Mouse (Mus musculus) heart, postnatal 36 days (tissue): ENCODE data around the gene Ubb. TPM values are rescaled to one million over a fixed set of nuclear protein-coding genes. Genes with fewer than 3 reads are reported as not detected.

ENCODE experiments used
- DNase-seq, 2 experiments: peaks; one replicate each; pipeline ENCODE4 v3.0.0; 2021 to 2022
- intact Hi-C: fragments of 180-260 bp; cut with DNase I; formaldehyde crosslinking; loops from one replicate; pipeline ENCODE4 v1.15.1; 2025
- total RNA-seq, 2 experiments: library from RNA; stranded (reverse); gene quantifications; 2 replicates each; pipeline ENCODE4 v1.2.3; 2021

Gene Ubb
- total RNA-seq, 2 experiments from 2014 or later = 708 to 720 TPM

- peak; percentile 74 to 75 for DNase-seq
- intact Hi-C loops = loop anchor here (1.0 to 2.0 kb wide), 2 partner anchors 53 to 92 kb away; no protein-coding TSS in a partner anchor
These were observed 1.2 kb upstream of the Ubb start for GRCm38 (mm10) chr11:62549782-62550181.

DNA sequence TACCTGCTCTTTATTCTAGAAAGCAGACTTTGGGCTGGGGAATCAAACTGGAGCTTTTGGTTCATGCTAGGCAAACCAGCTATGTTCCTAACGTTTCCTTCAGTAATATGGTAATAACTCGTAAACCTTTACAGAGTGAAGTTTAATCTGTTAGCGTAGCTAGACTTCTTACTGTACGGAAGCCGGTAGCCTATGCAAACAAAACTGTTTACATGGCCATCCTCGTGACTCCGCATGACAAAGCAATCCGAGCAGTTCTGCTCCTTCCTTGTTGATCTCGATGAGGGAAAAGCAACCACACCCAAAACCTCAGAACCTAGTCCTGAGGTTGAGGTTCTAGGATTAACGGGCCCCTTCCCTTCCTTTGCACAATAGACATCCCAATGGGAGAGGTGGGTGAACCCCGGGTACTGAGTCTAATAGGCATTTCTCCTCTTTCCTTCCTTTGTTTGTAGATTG, 715 bp upstream of the Ubb start:
- intact Hi-C loops = loop anchor here (1.0 to 2.0 kb wide), 2 partner anchors 53 to 93 kb away; no protein-coding TSS in a partner anchor
- peak; percentile 63 to 74 for DNase-seq

GRCm38 (mm10) chr11:62551226-62552119, 502 bp downstream of the Ubb start:
- intact Hi-C loops = loop anchor here (2.0 kb wide), 1 partner anchor 51 kb away; no protein-coding TSS in a partner anchor
- DNase-seq = peak; percentile 94 to 96

- intact Hi-C loops = no loop called here
- DNase-seq = no peak
These were observed 2.2 kb downstream of the Ubb start for GRCm38 (mm10) chr11:62553186-62553585.

DNA sequence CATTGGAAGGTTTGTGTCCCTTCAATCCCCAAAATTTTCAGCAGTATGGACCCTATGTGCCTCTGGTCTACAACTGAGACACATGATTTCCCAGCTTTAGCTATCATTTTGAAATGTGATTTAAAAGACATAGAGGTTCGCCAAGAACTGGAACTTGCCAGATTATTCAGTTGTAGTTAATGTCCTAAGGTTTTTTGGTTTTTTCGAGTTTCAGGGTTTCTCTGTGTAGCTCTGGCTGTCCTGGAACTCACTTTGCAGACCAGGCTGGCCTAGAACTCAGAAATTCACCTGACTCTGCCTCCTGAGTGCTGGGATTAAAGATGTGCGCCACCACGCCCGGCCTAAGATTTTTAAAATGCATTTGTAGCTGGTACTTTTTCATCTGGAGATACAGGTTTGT, 2.7 kb downstream of the Ubb start:
- no peak for DNase-seq
- intact Hi-C loops = no loop called here

DNA sequence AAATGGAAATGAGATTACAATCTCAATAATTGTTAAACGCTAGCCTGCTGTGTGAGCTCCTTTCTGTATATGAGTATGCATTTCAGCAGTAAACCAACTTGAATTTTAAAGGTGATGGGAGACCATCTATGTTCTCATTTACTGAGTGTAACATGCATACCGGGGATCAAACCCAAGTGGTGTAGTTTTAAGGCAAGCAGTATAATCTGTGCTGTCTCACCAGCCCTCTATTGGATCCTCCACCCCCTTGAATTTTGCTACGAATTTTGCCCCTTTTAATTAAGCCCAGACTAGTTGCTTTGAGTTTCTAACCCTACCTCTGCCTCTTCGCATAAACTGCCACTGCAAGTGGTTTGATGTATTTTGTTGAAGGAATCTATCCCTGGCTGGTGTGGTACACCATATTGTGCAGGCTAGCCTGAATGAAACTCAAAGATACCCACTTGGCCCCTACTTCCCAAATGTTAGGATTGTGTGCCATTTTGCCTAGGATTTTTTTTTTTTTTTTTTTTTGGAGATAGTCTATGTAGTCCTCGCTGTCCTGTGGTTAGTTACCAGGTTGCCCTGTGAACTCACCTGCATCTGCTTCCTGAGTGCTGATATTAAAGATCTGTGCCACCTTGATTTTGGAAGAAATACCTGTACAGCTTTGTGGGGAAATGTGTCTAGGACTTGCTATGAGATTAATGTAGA, 3.3 kb downstream of the Ubb start:
- intact Hi-C loops = no loop called here

GRCm38 (mm10) chr11:62554934-62555517, 4.1 kb downstream of the Ubb start:
- no peak for DNase-seq
- intact Hi-C loops = no loop called here

More for the DNA sequence above, 3.3 kb downstream of the Ubb start:
- no peak for DNase-seq

- intact Hi-C loops = no loop called here
- no peak for DNase-seq
These were observed 5.0 kb downstream of the Ubb start for GRCm38 (mm10) chr11:62555896-62556412.

GRCm38 (mm10) chr11:62557205-62557604, 6.2 kb downstream of the Ubb start:
- DNase-seq = no peak
- intact Hi-C loops = no loop called here

GRCm38 (mm10) chr11:62558152-62558551, 7.2 kb downstream of the Ubb start:
- DNase-seq = no peak
- intact Hi-C loops = no loop called here

- intact Hi-C loops = no loop called here
- DNase-seq = peak; percentile 64 to 72
These were observed 8.1 kb downstream of the Ubb start for GRCm38 (mm10) chr11:62558961-62559646.

DNA sequence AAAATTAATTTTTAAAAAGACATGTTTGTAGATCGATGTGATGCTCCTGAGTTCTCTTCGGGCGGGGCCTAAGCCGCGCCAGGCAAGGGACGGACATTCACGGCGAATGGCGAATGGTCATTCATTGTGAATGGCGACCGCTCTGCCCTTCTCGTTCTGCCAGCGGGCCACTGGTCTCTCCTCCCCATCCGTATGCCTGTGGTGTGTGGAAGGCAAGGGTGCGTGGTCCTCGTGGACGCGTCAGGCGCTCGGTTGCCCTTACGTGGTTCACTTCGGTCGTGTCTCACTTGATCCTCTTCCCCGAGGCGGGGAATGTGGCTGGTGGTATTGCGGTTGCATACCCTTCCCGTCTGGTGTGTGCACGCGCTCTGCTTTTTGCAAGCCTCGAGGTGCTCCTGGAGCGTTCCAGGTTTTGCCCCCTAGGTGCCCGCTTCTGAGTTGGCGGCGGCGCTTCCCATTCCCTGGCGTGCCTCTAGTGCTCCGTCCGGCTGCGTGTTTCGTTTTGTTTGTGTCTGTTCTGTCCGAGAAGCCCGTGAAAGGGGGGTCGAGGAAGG, 9.6 kb downstream of the Ubb start:
- intact Hi-C loops = no loop called here
- peak in 1 of 2 experiments; percentile 19 for DNase-seq

DNA sequence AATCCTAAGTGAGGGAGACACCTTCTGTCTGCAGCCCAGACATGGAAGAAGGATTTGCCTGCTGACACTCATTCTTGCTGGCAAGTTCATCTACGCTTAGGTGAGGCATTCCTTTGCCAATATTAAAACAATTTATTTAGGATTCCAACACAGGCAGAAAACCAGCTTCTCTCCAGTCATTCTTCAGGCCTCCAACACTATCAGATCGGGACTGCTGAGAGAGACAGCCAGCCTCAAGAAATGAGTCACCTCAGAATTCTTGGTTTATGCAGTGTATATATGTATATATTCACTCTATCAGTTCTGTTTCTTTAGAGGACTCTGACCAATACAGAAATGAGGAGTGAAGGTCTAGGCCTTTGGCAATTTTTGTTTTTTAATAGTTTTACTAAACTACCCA, 12.6 kb downstream of the Ubb start:
- intact Hi-C loops = no loop called here
- DNase-seq = no peak

DNA sequence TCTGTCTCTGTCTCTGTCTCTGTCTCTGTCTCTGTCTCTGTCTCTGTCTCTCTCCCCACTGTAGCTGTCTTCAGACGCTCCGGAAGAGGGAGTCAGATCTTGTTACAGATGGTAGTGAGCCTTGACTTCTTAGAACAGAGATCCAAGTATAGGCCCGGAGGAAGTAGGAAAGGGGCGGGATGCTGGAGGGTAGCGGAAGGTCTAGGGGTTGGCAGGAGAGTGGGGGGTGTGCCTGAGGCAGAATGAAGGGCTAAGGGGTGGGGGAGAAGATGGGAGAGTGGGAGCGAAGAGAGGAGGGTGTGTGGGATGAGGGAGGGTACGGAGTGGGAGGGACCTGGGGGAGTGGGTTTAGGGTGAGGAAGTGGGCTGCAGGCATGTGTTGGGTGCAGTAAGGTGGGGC, 14.8 kb downstream of the Ubb start:
- no peak for DNase-seq
- intact Hi-C loops = no loop called here

DNA sequence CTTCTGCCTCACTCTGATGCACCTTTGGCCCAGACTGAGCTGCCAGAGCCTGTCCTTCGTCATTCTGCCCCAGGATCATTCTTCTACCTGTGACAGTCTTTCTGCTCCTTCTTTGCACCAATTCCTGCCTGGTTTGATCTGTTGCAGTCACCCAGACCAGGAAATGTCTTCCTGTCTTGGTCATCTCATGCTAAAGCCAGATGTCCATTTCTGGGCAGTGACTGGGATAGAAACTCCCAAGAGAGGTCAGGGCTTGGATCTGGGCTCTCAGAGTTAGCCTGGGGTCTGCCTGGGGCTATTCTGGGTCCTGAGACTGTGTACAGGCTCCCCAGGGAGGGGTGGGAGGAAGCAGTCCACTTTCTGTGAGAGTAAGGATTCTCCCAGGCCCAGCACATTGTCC, 15.2 kb downstream of the Ubb start:
- DNase-seq = no peak

DNA sequence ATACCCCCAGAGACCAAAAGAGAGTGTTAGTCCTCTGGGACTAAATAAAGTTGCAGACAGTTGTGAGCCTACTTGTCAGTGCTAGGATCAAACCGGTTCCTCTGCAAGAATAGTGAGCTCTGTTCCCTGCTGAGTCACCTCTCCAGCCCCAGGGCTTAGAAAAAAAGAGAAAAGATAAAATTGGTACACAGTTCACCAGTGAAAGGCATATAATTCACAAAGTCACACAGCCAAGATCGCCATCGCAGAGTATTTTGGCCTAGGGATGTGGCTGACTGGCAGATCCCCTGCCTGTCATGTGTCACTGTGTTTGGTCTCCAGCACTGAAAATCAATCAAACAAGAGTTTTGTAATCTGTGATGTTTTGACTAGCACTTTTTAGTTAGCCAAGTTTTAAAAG, 17.3 kb downstream of the Ubb start:
- no peak for DNase-seq
- intact Hi-C loops = no loop called here

More for the DNA sequence above, 15.2 kb downstream of the Ubb start:
- intact Hi-C loops = no loop called here

GRCm38 (mm10) chr11:62573959-62574702, 23.2 kb downstream of the Ubb start, which contains the start of gene Trpv2:
Gene Trpv2 (plus strand): TSS chr11:62574486.
- intact Hi-C loops = loop anchor here (2.0 to 10.0 kb wide), 3 partner anchors 35 to 177 kb away; partner anchors contain the start of gene Cenpv
- no peak for DNase-seq

DNA sequence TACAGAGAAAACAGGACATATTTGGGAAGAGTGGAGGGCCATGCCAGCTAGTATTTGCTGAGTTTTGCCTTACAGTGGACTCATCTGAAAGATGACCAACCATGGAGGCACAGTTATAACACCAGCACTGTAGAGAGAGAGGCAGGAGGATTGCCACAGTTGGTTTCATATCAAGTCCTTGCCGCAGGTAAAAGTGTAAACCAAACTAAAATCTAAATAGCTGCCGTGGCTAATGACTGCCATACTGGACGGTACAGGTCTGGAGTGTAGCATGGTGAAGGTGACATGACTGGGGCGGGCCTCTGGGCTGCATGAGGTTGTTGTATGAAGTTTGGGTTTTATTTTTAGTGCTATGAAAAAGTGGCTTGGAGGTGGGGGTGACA, 23.7 kb downstream of the Ubb start:
- DNase-seq = no peak
- intact Hi-C loops = loop anchor here (2.0 to 10.0 kb wide), 3 partner anchors 36 to 178 kb away; partner anchors contain the start of gene Cenpv

- intact Hi-C loops = loop anchor here (2.0 to 10.0 kb wide), 3 partner anchors 36 to 178 kb away; partner anchors contain the start of gene Cenpv
- DNase-seq = peak; percentile 90 to 92
These were observed 24.3 kb downstream of the Ubb start for GRCm38 (mm10) chr11:62575297-62575658.
